Comparison of ENCODE assay signal across 19 mouse cellular contexts in genomic region chr15:12865595-12866314, GRCm38 (mm10). TPM values are rescaled to one million over a fixed set of nuclear protein-coding genes. Genes with fewer than 3 reads are reported as not detected.
DNase-seq lines count a peak whose midpoint lies in the region; ATAC-seq and TF ChIP-seq lines count a peak whose summit lies in the region.
"Had no signal": no experiment of that assay in that cellular context is flagged by ENCODE, and none has a peak within 500 bp of the region (broad histone marks: within the 10 kb centered on the region; RNA-seq: fewer than 3 reads in every experiment).

No protein-coding gene starts in this region.

- H3K9me3 ChIP-seq in kidney, embryonic 15.5 days (replicated peaks) = no peaks in the 10 kb centered on the region
- no peaks in the 10 kb centered on the region for H3K9me3 ChIP-seq in MEL (replicated peaks; ENCODE audit: insufficient read depth, low read length)
- no peaks in the 10 kb centered on the region for H3K9me3 ChIP-seq in stomach, postnatal 0 days (ENCODE audit: control insufficient read depth, low read length)
- H3K9me3 ChIP-seq: embryonic facial prominence, embryonic 13.5 days; heart, embryonic 13.5 days; limb, embryonic 13.5 days; liver, embryonic 15.5 days; neural tube, embryonic 12.5 days had no signal

- H3K36me3 ChIP-seq in kidney, embryonic 15.5 days = peaks cover 67% of the 10 kb centered on the region
- H3K36me3 ChIP-seq in kidney, adult 2 months (ENCODE audit: control insufficient read depth, insufficient read depth, low read length) = peaks cover 2% of the 10 kb centered on the region
- peaks cover 5 to 16% of the 10 kb centered on the region in 2 experiments for H3K36me3 ChIP-seq in MEL (ENCODE audit: control insufficient read depth in 1 of 2, insufficient read depth in 2 of 2, low read length in 2 of 2)
- peaks cover 9% of the 10 kb centered on the region for H3K36me3 ChIP-seq in stomach, postnatal 0 days (ENCODE audit: control insufficient read depth, insufficient read depth, low read length)

- H3K79me2 ChIP-seq in MEL (ENCODE audit: control insufficient read depth, insufficient read depth, low read length, poor library complexity) = no peaks in the 10 kb centered on the region

- H3K9ac ChIP-seq in kidney, embryonic 15.5 days = no peak overlapping the region
- H3K9ac ChIP-seq in MEL (ENCODE audit: control insufficient read depth, low read depth, low read length, poor library complexity, severe bottlenecking) = no peak overlapping the region
- H3K9ac ChIP-seq in stomach, postnatal 0 days (ENCODE audit: low read length) = no peak overlapping the region
- H3K9ac ChIP-seq: embryonic facial prominence, embryonic 13.5 days; heart, embryonic 13.5 days; limb, embryonic 13.5 days; liver, embryonic 15.5 days; neural tube, embryonic 12.5 days had no signal

- H3K27ac ChIP-seq in kidney, embryonic 15.5 days = 0 out of 2 replicates have a peak overlapping the region, but pooled peaks have one; percentile 32
- no peak overlapping the region for H3K27ac ChIP-seq in kidney, adult 2 months (ENCODE audit: insufficient read depth, low read depth, low read length)
- peak overlapping the region; percentile 19; the same call in 1 of the 2 replicates for H3K27ac ChIP-seq in MEL (ENCODE audit: control insufficient read depth, low read depth, low read length)
- no peak overlapping the region for H3K27ac ChIP-seq in stomach, postnatal 0 days (replicated peaks)
- H3K27ac ChIP-seq: embryonic facial prominence, embryonic 13.5 days; heart, embryonic 13.5 days; limb, embryonic 13.5 days; liver, embryonic 15.5 days; neural tube, embryonic 12.5 days had no signal

- no peak for TF ChIP-seq CTCF in kidney, adult 2 months (conservative IDR thresholded peaks at IDR 0.05; ENCODE audit: insufficient read depth, insufficient read length, low read depth, low read length)
- TF ChIP-seq CTCF in MEL (IDR thresholded peaks at IDR 0.05 in 2 of 3, conservative IDR thresholded peaks at IDR 0.05 in 1 of 3; ENCODE audit: control insufficient read depth in 1 of 3, insufficient read depth in 1 of 3, low read depth in 2 of 3, low read length in 3 of 3, poor library complexity in 1 of 3, severe bottlenecking in 1 of 3) = no peak
- TF ChIP-seq CTCF in stomach, postnatal 0 days (IDR thresholded peaks at IDR 0.05; ENCODE audit: low read depth) = no peak

- no peak for DNase-seq in kidney, adult 2 months
- DNase-seq in A20 (ENCODE audit: low read depth, low spot score) (peak; percentile 18), MEL (ENCODE audit: low read depth, low spot score) (peak; percentile 52)
- no peak for DNase-seq in stomach, postnatal 0 days (ENCODE audit: low spot score)
- DNase-seq in gastrocnemius, adult 8-10 months (ENCODE audit: low spot score in 2 of 2) = no peak
- DNase-seq: adrenal gland, postnatal 10 days; cerebellum, adult 8-10 months; gastrocnemius, postnatal 10 days; kidney, postnatal 14 days; lung, postnatal 10 days had no signal

- TF ChIP-seq POLR2A in kidney, adult 2 months (IDR thresholded peaks at IDR 0.05; ENCODE audit: low read depth, low read length) = no peak
- TF ChIP-seq POLR2A in MEL (IDR thresholded peaks at IDR 0.05; ENCODE audit: control insufficient read depth in 1 of 2, insufficient read depth in 1 of 2, low read depth in 1 of 2, low read length in 2 of 2, poor library complexity in 1 of 2) = no peak

- H3K4me1 ChIP-seq in kidney, embryonic 15.5 days = peaks cover 13% of the 10 kb centered on the region
- no peaks in the 10 kb centered on the region for H3K4me1 ChIP-seq in kidney, adult 2 months (ENCODE audit: control insufficient read depth, insufficient read depth, low read length)
- H3K4me1 ChIP-seq in MEL (ENCODE audit: control insufficient read depth in 1 of 2, insufficient read depth in 2 of 2, low read length in 2 of 2) = 0 out of 4 replicates have a peak, but pooled peaks cover 0 to 3% of the 10 kb centered on the region in 2 experiments
- no peaks in the 10 kb centered on the region for H3K4me1 ChIP-seq in stomach, postnatal 0 days (replicated peaks; ENCODE audit: control insufficient read depth, insufficient read depth)
- H3K4me1 ChIP-seq: embryonic facial prominence, embryonic 13.5 days; liver, embryonic 15.5 days; neural tube, embryonic 12.5 days had no signal

- ATAC-seq in kidney, embryonic 15.5 days (replicated peaks; ENCODE audit: low FRiP score) = 0 out of 2 replicates have a peak, but pooled peaks have one; percentile 2
- ATAC-seq in megakaryocyte, adult 5-6 weeks (ENCODE audit: poor library complexity, severe bottlenecking) = peak; percentile 57; the same call in 1 of the 2 replicates
- no peak for ATAC-seq in stomach, postnatal 0 days (ENCODE audit: low FRiP score, low TSS enrichment)
- ATAC-seq: CD4-positive, CD25-positive, alpha-beta regulatory T cell, adult 4 months; inflammation-experienced regulatory T-cells, adult 6 months had no signal

- no peaks in the 10 kb centered on the region for H3K27me3 ChIP-seq in kidney, embryonic 15.5 days
- no peaks in the 10 kb centered on the region for H3K27me3 ChIP-seq in kidney, adult 2 months (replicated peaks; ENCODE audit: control insufficient read depth, insufficient read depth, low read length)
- no peaks in the 10 kb centered on the region for H3K27me3 ChIP-seq in MEL (ENCODE audit: control insufficient read depth in 1 of 2, insufficient read depth in 2 of 2, low read length in 2 of 2)
- no peaks in the 10 kb centered on the region for H3K27me3 ChIP-seq in stomach, postnatal 0 days (ENCODE audit: control insufficient read depth, insufficient read depth, low read length)
- H3K27me3 ChIP-seq: embryonic facial prominence, embryonic 13.5 days; heart, embryonic 13.5 days; limb, embryonic 13.5 days; liver, embryonic 15.5 days; neural tube, embryonic 12.5 days had no signal

- no peak for TF ChIP-seq RAD21 in MEL (IDR thresholded peaks at IDR 0.05; ENCODE audit: low read depth, low read length)

- H3K4me2 ChIP-seq in kidney, embryonic 15.5 days = no peak overlapping the region
- no peak overlapping the region for H3K4me2 ChIP-seq in stomach, postnatal 0 days (replicated peaks; ENCODE audit: low read depth)
- H3K4me2 ChIP-seq: embryonic facial prominence, embryonic 13.5 days; heart, embryonic 13.5 days; limb, embryonic 13.5 days; liver, embryonic 15.5 days; neural tube, embryonic 12.5 days had no signal

- no peak overlapping the region for H3K4me3 ChIP-seq in kidney, embryonic 15.5 days (replicated peaks)
- no peak overlapping the region for H3K4me3 ChIP-seq in kidney, adult 2 months (ENCODE audit: insufficient read depth, low read depth, low read length)
- H3K4me3 ChIP-seq in MEL (ENCODE audit: control insufficient read depth in 1 of 2, insufficient read depth in 1 of 2, low read depth in 2 of 2, low read length in 2 of 2) = no peak overlapping the region
- no peak overlapping the region for H3K4me3 ChIP-seq in stomach, postnatal 0 days (ENCODE audit: low read depth, low read length)
- H3K4me3 ChIP-seq: embryonic facial prominence, embryonic 13.5 days; heart, embryonic 13.5 days; limb, embryonic 13.5 days; liver, embryonic 15.5 days; neural tube, embryonic 12.5 days had no signal

- TF ChIP-seq EP300 in MEL (IDR thresholded peaks at IDR 0.05; ENCODE audit: low read depth in 1 of 2, low read length in 2 of 2) = no peak
- no peak for TF ChIP-seq EP300 in stomach, postnatal 0 days (optimal IDR thresholded peaks at IDR 0.05)

- 64% methylated on average over 7 of the region's 7 CpGs for WGBS in kidney, embryonic 15.5 days
- WGBS in kidney, adult 2 months = 77% methylated on average over 7 of the region's 7 CpGs
- 65% methylated on average over 7 of the region's 7 CpGs for WGBS in stomach, postnatal 0 days

TF ChIP-seq in MEL, 35 proteins besides CTCF, POLR2A, EP300 and RAD21:
- TF ChIP-seq BHLHE40 (IDR thresholded peaks at IDR 0.05; ENCODE audit: borderline replicate concordance, low read depth, low read length) = peak; percentile 48; the same call in 1 of the 2 replicates
- peak; percentile 90 for TF ChIP-seq USF1 (IDR thresholded peaks at IDR 0.05; ENCODE audit: low read depth, low read length)
- no peak for TF ChIP-seq SMC3 (IDR thresholded peaks at IDR 0.05; ENCODE audit: low read depth, low read length)
- peak in 1 of 2 experiments; percentile 61; a peak in 1 of 4 replicates for TF ChIP-seq USF2 (IDR thresholded peaks at IDR 0.05; ENCODE audit: borderline replicate concordance in 1 of 2, insufficient read depth in 1 of 2, low read depth in 1 of 2, low read length in 2 of 2)
- no peak for TF ChIP-seq CHD2 (IDR thresholded peaks at IDR 0.05; ENCODE audit: low read length)

RNA-seq across cellular contexts. Expression of gene Drosha, which starts 41.1 kb away (rescaled TPM):
- polyA plus RNA-seq in kidney, embryonic 15.5 days (2015; fragmentation: Nextera tagmentation; extraction: Ambion mirVana) = 41.4 and 44.7 TPM in 2 replicates
- 15.5 and 20.3 TPM in 2 replicates for polyA plus RNA-seq in kidney, adult 2 months (2012; rRNA removed)
- 42.0 and 43.3 TPM in 2 replicates for total RNA-seq in MEL (2012; rRNA removed)
- 100 to 1,000 TPM in 1 of 2 experiments, 10 to 100 TPM in 1; 96.9 to 482 TPM for polyA plus RNA-seq in MEL (2012; ENCODE audit: insufficient read depth in 1 of 2, insufficient read length in 2 of 2, low read depth in 1 of 2, low replicate concordance in 2 of 2, missing spikeins in 1 of 2)
- 14.7 and 16.7 TPM in 2 replicates for total RNA-seq in megakaryocyte, adult 5-6 weeks (2015)
- 10.8 and 11.0 TPM in 2 replicates for total RNA-seq in megakaryocyte, adult 5-6 weeks (2017)
- polyA plus RNA-seq in stomach, postnatal 0 days (2015; fragmentation: Nextera tagmentation; extraction: Ambion mirVana) = 8.7 and 10.3 TPM in 2 replicates
- total RNA-seq in gastrocnemius, adult 8-10 months (2022) = 10 to 100 TPM; 34.5 to 38.1 (median 36.3) TPM

RNA-seq across cellular contexts. Expression of gene 6030458C11Rik, which starts 41.3 kb away (rescaled TPM):
- polyA plus RNA-seq in kidney, embryonic 15.5 days (2015; fragmentation: Nextera tagmentation; extraction: Ambion mirVana) = 41.1 and 43.1 TPM in 2 replicates
- polyA plus RNA-seq in kidney, adult 2 months (2012; rRNA removed) = 6.9 and 7.8 TPM in 2 replicates
- 16.7 and 21.9 TPM in 2 replicates for total RNA-seq in MEL (2012; rRNA removed)
- polyA plus RNA-seq in MEL (2012; ENCODE audit: insufficient read depth in 1 of 2, insufficient read length in 2 of 2, low read depth in 1 of 2, low replicate concordance in 2 of 2, missing spikeins in 1 of 2) = 10 to 100 TPM in 1 of 2 experiments, not detected in 1; 25.7 TPM
- total RNA-seq in megakaryocyte, adult 5-6 weeks (2015) = 8.1 and 9.1 TPM in 2 replicates
- 13.4 and 16.0 TPM in 2 replicates for total RNA-seq in megakaryocyte, adult 5-6 weeks (2017)
- 16.1 and 16.5 TPM in 2 replicates for polyA plus RNA-seq in stomach, postnatal 0 days (2015; fragmentation: Nextera tagmentation; extraction: Ambion mirVana)
- total RNA-seq in gastrocnemius, adult 8-10 months (2022) = 10 to 100 TPM; 20.0 to 25.6 (median 23.0) TPM

Comparison
In these comparisons a context has a peak if more than half of its experiments do, and no peak if none do; other contexts are left out.
1. H3K27ac ChIP-seq: peak in kidney, embryonic 15.5 days (single experiment) and MEL (single experiment); none in kidney, adult 2 months (single experiment) and stomach, postnatal 0 days (single experiment).
2. DNase-seq: peak in A20 (single experiment) and MEL (single experiment); none in kidney, adult 2 months (single experiment), stomach, postnatal 0 days (single experiment) and gastrocnemius, adult 8-10 months (0 of 2).